Mouse (Mus musculus) heart, adult 8-10 months (tissue): ENCODE measurements around the gene Frat1. TPM values are rescaled to one million over a fixed set of nuclear protein-coding genes. Genes with fewer than 3 reads are reported as not detected.
"Not testable (repeated sequence)": the region's sequence is repeated elsewhere in the genome, so short reads cannot be mapped to it uniquely, and the experiment has no call there.

Experiments used
- DNase-seq: peaks from one replicate; pipeline ENCODE4 v3.0.0; 2022; ENCODE audit warnings: low spot score
- total RNA-seq, 4 experiments: library from RNA; stranded (reverse); gene quantifications; 2 replicates each; pipeline ENCODE4 v1.2.4; 2022

Gene Frat1
- total RNA-seq, 4 experiments from 2014 or later, result 1.9 to 4.5 (median 3.4) TPM

GRCm38 (mm10) chr19:41842196-41842595 is 12.4 kb downstream of the Frat1 start:
- DNase-seq, result no peak

- DNase-seq, result no peak
These were observed 12.9 kb downstream of the Frat1 start for GRCm38 (mm10) chr19:41842706-41843105.

GRCm38 (mm10) chr19:41844345-41844744 is 14.6 kb downstream of the Frat1 start:
- DNase-seq, result no peak

GRCm38 (mm10) chr19:41846366-41847090 is 16.8 kb downstream of the Frat1 start:
- DNase-seq, result no peak

GRCm38 (mm10) chr19:41847091-41847581 is 17.4 kb downstream of the Frat1 start:
- DNase-seq, result peak; percentile 28

GRCm38 (mm10) chr19:41847614-41847991 is 17.8 kb downstream of the Frat1 start:
- peak; percentile 26 for DNase-seq

- DNase-seq, result peak; percentile 88
These were observed 18.5 kb downstream of the Frat1 start, which contains the start of gene Frat2 for GRCm38 (mm10) chr19:41847992-41848851. Gene Frat2, minus strand, starts transcription at chr19:41848132.

- DNase-seq, result no peak
These were observed 20.4 kb downstream of the Frat1 start for GRCm38 (mm10) chr19:41850021-41850718.

- DNase-seq, result no peak
These were observed 21.2 kb downstream of the Frat1 start for GRCm38 (mm10) chr19:41850719-41851543.

GRCm38 (mm10) chr19:41852423-41852822 is 22.7 kb downstream of the Frat1 start:
- no peak for DNase-seq

- no peak for DNase-seq
These were observed 27.5 kb downstream of the Frat1 start for GRCm38 (mm10) chr19:41857086-41857762.

- DNase-seq, result no peak
These were observed 28.1 kb downstream of the Frat1 start for GRCm38 (mm10) chr19:41857816-41858310.

- no peak for DNase-seq
These were observed 36.9 kb downstream of the Frat1 start for GRCm38 (mm10) chr19:41866707-41867106.

- DNase-seq, result no peak
These were observed 39.5 kb downstream of the Frat1 start for GRCm38 (mm10) chr19:41869296-41869695.

GRCm38 (mm10) chr19:41869946-41870345 is 40.2 kb downstream of the Frat1 start:
- not testable (repeated sequence) for DNase-seq

- no peak for DNase-seq
These were observed 42.5 kb downstream of the Frat1 start for GRCm38 (mm10) chr19:41872285-41872684.

- DNase-seq, result no peak
These were observed 44.6 kb downstream of the Frat1 start for GRCm38 (mm10) chr19:41874356-41874755.

- no peak for DNase-seq
These were observed 52.1 kb downstream of the Frat1 start for GRCm38 (mm10) chr19:41881842-41882241.
